Mouse (Mus musculus) CH12.LX (cell line): Measurements from ENCODE around the gene Phykpl. TPM values are rescaled to one million over a fixed set of nuclear protein-coding genes. Genes with fewer than 3 reads are reported as not detected.

ENCODE experiments used
- DNase-seq: peaks from one replicate; pipeline ENCODE4 v3.0.0-alpha.2; 2013; ENCODE audit errors: extremely low read depth
- H3K27ac ChIP-seq: 2 replicates; pipeline ENCODE4 v1.5.1; 2012; ENCODE audit warnings: low read depth, mild to moderate bottlenecking, control low read depth, moderate library complexity; ENCODE audit not compliant: insufficient read depth
- H3K27me3 ChIP-seq: replicated peaks from 2 replicates; pipeline ENCODE3; 2012; ENCODE audit warnings: inconsistent platforms
- H3K36me3 ChIP-seq, 2 experiments: replicated peaks in 1 of 2; 2 replicates each; pipeline versions ENCODE3 to v1.6.1; 2012; ENCODE audit warnings: inconsistent platforms in 1 of 2, low read length in 1 of 2, mild to moderate bottlenecking in 1 of 2, mixed read lengths in 1 of 2, moderate library complexity in 1 of 2; ENCODE audit not compliant: control insufficient read depth in 1 of 2, insufficient read depth in 1 of 2
- H3K4me1 ChIP-seq, 2 experiments: 2 replicates each; pipeline ENCODE4 v1.6.1; 2012; ENCODE audit warnings: inconsistent platforms in 1 of 2, moderate library complexity in 1 of 2; ENCODE audit not compliant: insufficient read depth in 2 of 2, control insufficient read depth in 1 of 2
- H3K4me2 ChIP-seq: 2 replicates; pipeline ENCODE4 v1.6.1; 2012; ENCODE audit warnings: low read depth, mild to moderate bottlenecking, control low read depth; ENCODE audit not compliant: poor library complexity, insufficient read depth, severe bottlenecking
- H3K4me3 ChIP-seq, 3 experiments: fragments of 150-350 bp in 1 of 3; sonication (generic) in 1 of 3; replicated peaks in 1 of 3; 2 replicates each; pipeline versions ENCODE3 to v1.5.1; 2011 to 2012; ENCODE audit warnings: low read depth in 2 of 3, low read length in 2 of 3, mild to moderate bottlenecking in 2 of 3, moderate library complexity in 2 of 3, control low read depth in 1 of 3, improper control_type of control experiment in 1 of 3, inconsistent platforms in 1 of 3, mixed read lengths in 1 of 3; ENCODE audit not compliant: poor library complexity in 1 of 3
- H3K79me2 ChIP-seq: replicated peaks from 2 replicates; pipeline ENCODE4 v1.6.1; 2012; ENCODE audit warnings: mild to moderate bottlenecking, moderate library complexity; ENCODE audit not compliant: control insufficient read depth, poor library complexity, insufficient read depth, severe bottlenecking; ENCODE audit errors: extremely low read depth
- H3K9ac ChIP-seq: 2 replicates; pipeline ENCODE4 v1.6.1; 2012; ENCODE audit warnings: low read depth, mild to moderate bottlenecking, control low read depth, moderate library complexity; ENCODE audit not compliant: insufficient read depth
- H3K9me3 ChIP-seq: replicated peaks from 2 replicates; pipeline ENCODE3; 2012; ENCODE audit warnings: low read length, inconsistent platforms, mixed read lengths
- BHLHE40 ChIP-seq: IDR thresholded peaks from 2 replicates; pipeline ENCODE4 v1.6.1; 2011; ENCODE audit warnings: mild to moderate bottlenecking, low read depth, low read length, improper control_type of control experiment
- CHD1 ChIP-seq: IDR thresholded peaks from 2 replicates; pipeline ENCODE4 v1.6.1; 2012; ENCODE audit warnings: low read depth, low read length, improper control_type of control experiment, inconsistent platforms
- CHD2 ChIP-seq: IDR thresholded peaks from 2 replicates; pipeline ENCODE4 v1.6.1; 2011; ENCODE audit warnings: low read length, improper control_type of control experiment
- CTCF ChIP-seq, 2 experiments: IDR thresholded peaks in 1 of 2; conservative IDR thresholded peaks in 1 of 2; 2 replicates each; pipeline ENCODE4 v1.5.1; 2011 to 2012; ENCODE audit warnings: low read depth in 2 of 2, low read length in 2 of 2, improper control_type of control experiment in 1 of 2, inconsistent platforms in 1 of 2, mild to moderate bottlenecking in 1 of 2, moderate library complexity in 1 of 2
- E2F4 ChIP-seq: IDR thresholded peaks from 2 replicates; pipeline ENCODE4 v1.6.1; 2011; ENCODE audit warnings: low read depth, low read length, improper control_type of control experiment; ENCODE audit not compliant: insufficient replicate concordance
- ELF1 ChIP-seq: IDR thresholded peaks from 2 replicates; pipeline ENCODE4 v1.6.1; 2014; ENCODE audit warnings: low read depth, mild to moderate bottlenecking, inconsistent platforms, low read length, improper control_type of control experiment
- ETS1 ChIP-seq: conservative IDR thresholded peaks from 2 replicates; pipeline ENCODE4 v1.6.1; 2012; ENCODE audit warnings: low read depth, mild to moderate bottlenecking, inconsistent platforms, low read length, improper control_type of control experiment, moderate library complexity
- GABPA ChIP-seq: IDR thresholded peaks from 2 replicates; pipeline ENCODE4 v1.6.1; 2012; ENCODE audit warnings: low read depth, low read length, improper control_type of control experiment, inconsistent platforms; ENCODE audit not compliant: insufficient replicate concordance
- HCFC1 ChIP-seq: IDR thresholded peaks from 2 replicates; pipeline ENCODE4 v1.6.1; 2012; ENCODE audit warnings: low read depth, mild to moderate bottlenecking, inconsistent platforms, low read length, improper control_type of control experiment
- IRF4 ChIP-seq: IDR thresholded peaks from 2 replicates; pipeline ENCODE4 v1.6.1; 2014; ENCODE audit warnings: low read depth, mild to moderate bottlenecking, inconsistent platforms, low read length, improper control_type of control experiment
- JUND ChIP-seq: conservative IDR thresholded peaks from 2 replicates; pipeline ENCODE4 v1.6.1; 2011; ENCODE audit warnings: low read depth, low read length, improper control_type of control experiment
- MAX ChIP-seq: IDR thresholded peaks from 2 replicates; pipeline ENCODE4 v1.6.1; 2011; ENCODE audit warnings: low read length, improper control_type of control experiment
- MAZ ChIP-seq: IDR thresholded peaks from 2 replicates; pipeline ENCODE4 v1.6.1; 2012; ENCODE audit warnings: low read depth, mild to moderate bottlenecking, inconsistent platforms, low read length, improper control_type of control experiment, moderate library complexity
- MEF2A ChIP-seq: IDR thresholded peaks from 2 replicates; pipeline ENCODE4 v1.6.1; 2014; ENCODE audit warnings: low read depth, mild to moderate bottlenecking, inconsistent platforms, low read length, improper control_type of control experiment, borderline replicate concordance
- MXI1 ChIP-seq: IDR thresholded peaks from 2 replicates; pipeline ENCODE4 v1.6.1; 2011; ENCODE audit warnings: mild to moderate bottlenecking, low read depth, low read length, improper control_type of control experiment
- MYC ChIP-seq: IDR thresholded peaks from 2 replicates; pipeline ENCODE4 v1.6.1; 2011; ENCODE audit warnings: low read depth, mild to moderate bottlenecking, improper control_type of control experiment, low read length
- NELFE ChIP-seq: IDR thresholded peaks from 2 replicates; pipeline ENCODE4 v1.6.1; 2011; ENCODE audit warnings: low read depth, low read length, improper control_type of control experiment
- POLR2A ChIP-seq: IDR thresholded peaks from 2 replicates; pipeline ENCODE4 v1.6.1; 2011; ENCODE audit warnings: low read depth, mild to moderate bottlenecking, improper control_type of control experiment, low read length
- POLR2AphosphoS2 ChIP-seq: IDR thresholded peaks from 2 replicates; pipeline ENCODE4 v1.6.1; 2011; ENCODE audit warnings: low read depth, low read length, improper control_type of control experiment
- SIN3A ChIP-seq: IDR thresholded peaks from 2 replicates; pipeline ENCODE4 v1.6.1; 2012; ENCODE audit warnings: low read length, improper control_type of control experiment, inconsistent platforms
- SMC3 ChIP-seq: IDR thresholded peaks from 2 replicates; pipeline ENCODE4 v1.6.1; 2011; ENCODE audit warnings: low read depth, low read length, improper control_type of control experiment
- TBP ChIP-seq: conservative IDR thresholded peaks from 2 replicates; pipeline ENCODE4 v1.6.1; 2011; ENCODE audit warnings: low read depth, low read length, improper control_type of control experiment
- TCF12 ChIP-seq: IDR thresholded peaks from 2 replicates; pipeline ENCODE4 v1.6.1; 2014; ENCODE audit warnings: low read depth, mild to moderate bottlenecking, inconsistent platforms, low read length, improper control_type of control experiment
- UBTF ChIP-seq: IDR thresholded peaks from 2 replicates; pipeline ENCODE4 v1.6.1; 2012; ENCODE audit warnings: low read depth, mild to moderate bottlenecking, inconsistent platforms, low read length, improper control_type of control experiment, moderate library complexity
- USF1 ChIP-seq: IDR thresholded peaks from 2 replicates; pipeline ENCODE4 v1.6.1; 2014; ENCODE audit warnings: low read depth, mild to moderate bottlenecking, inconsistent platforms, low read length, improper control_type of control experiment
- USF2 ChIP-seq: conservative IDR thresholded peaks from 2 replicates; pipeline ENCODE4 v1.6.1; 2011; ENCODE audit warnings: low read depth, low read length, improper control_type of control experiment
- ZC3H11A ChIP-seq: IDR thresholded peaks from 2 replicates; pipeline ENCODE4 v1.6.1; 2012; ENCODE audit warnings: low read depth, mild to moderate bottlenecking, inconsistent platforms, low read length, improper control_type of control experiment
- ZKSCAN1 ChIP-seq: IDR thresholded peaks from 2 replicates; pipeline ENCODE4 v1.6.1; 2012; ENCODE audit warnings: low read depth, inconsistent platforms, low read length, improper control_type of control experiment, borderline replicate concordance
- ZMIZ1 ChIP-seq: IDR thresholded peaks from 2 replicates; pipeline ENCODE4 v1.6.1; 2012; ENCODE audit warnings: low read depth, mild to moderate bottlenecking, inconsistent platforms, low read length, improper control_type of control experiment
- ZNF384 ChIP-seq: IDR thresholded peaks from 2 replicates; pipeline ENCODE4 v1.6.1; 2012; ENCODE audit warnings: low read depth, low read length, improper control_type of control experiment, inconsistent platforms
- dilution Hi-C: fragments of 300-500 bp; cut with MboI; formaldehyde crosslinking; loops from 2 replicates; pipeline ENCODE4 v1.14.3; 2020; ENCODE audit warnings: low sequenced_read_pairs; ENCODE audit not compliant: extremely low pct_unique_long_range_greater_than_20kb, extremely low pct_ligation_motif_present
- in situ Hi-C: fragments of 300-500 bp; cut with MboI; formaldehyde crosslinking; loops from 3 replicates; pipeline ENCODE4 v1.14.3; 2019; ENCODE audit warnings: low sequenced_read_pairs, low pct_ligation_motif_present, low pct_unique_long_range_greater_than_20kb, mixed read lengths
- polyA plus RNA-seq: library from polyadenylated mRNA; unstranded; fragments of >175 nt; gene quantifications from 2 replicates; pipeline ENCODE4 v1.2.1, GENCODE M21; 2012; ENCODE audit warnings: low read depth; ENCODE audit not compliant: insufficient read length
- total RNA-seq, 2 experiments: library from RNA; depleted of rRNA; stranded (reverse); fragments of 300-350 nt in 1 of 2; fragments of >200 nt in 1 of 2; gene quantifications; 2 replicates each; pipeline ENCODE4 v1.2.3; 2012 to 2014

Gene Phykpl
- total and polyA plus RNA-seq, 3 experiments = 25.2 to 44.0 (median 30.9) TPM

DNA sequence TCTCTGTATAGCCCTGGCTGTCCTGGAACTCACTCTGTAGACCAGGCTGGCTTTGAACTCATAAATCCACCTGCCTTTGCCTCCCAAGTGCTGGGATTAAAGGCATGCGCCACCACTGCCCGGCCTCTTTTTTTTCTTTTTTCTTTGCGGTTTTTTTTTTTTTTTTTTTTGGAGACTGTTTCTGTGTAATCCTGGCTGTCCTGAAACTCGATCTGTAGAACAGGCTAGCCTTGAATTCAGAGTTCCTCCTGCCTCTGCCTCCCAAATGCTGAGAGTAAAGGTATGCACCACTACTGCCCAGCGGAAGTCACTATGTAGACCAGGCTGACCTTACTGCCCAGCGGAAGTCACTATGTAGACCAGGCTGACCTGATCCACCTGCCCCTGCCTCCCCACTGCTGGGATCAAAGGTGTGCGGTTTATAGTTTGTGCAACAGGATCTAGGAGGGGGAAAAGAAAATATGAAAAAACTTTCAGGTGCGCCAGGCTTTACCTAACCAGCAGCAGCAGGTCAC lies 34.4 kb downstream of the Phykpl start:
- H3K4me1 ChIP-seq = peaks cover 16 to 54% of the 10 kb centered on the region in 2 experiments
- no peaks in the 10 kb centered on the region for H3K9me3 ChIP-seq
- peaks cover 28 to 30% of the 10 kb centered on the region in 2 experiments for H3K36me3 ChIP-seq
- no peak for DNase-seq
- TF ChIP-seq ZNF384 (peak; percentile 76), POLR2A (no peak), USF2 (no peak), UBTF (no peak), ZKSCAN1 (no peak), SIN3A (no peak)
- peaks cover 28% of the 10 kb centered on the region for H3K79me2 ChIP-seq
- peak overlapping the region; percentile 24 for H3K9ac ChIP-seq
- peak overlapping the region; percentile 26 for H3K27ac ChIP-seq
- in situ Hi-C loops = loop anchor here (10.0 kb wide), 1 partner anchor 66 kb away; the partner anchor contains the start of gene 0610009B22Rik
- peak overlapping the region; percentile 0; the same call in 1 of the 2 replicates for H3K4me2 ChIP-seq
- dilution Hi-C loops = no loop called here
- H3K27me3 ChIP-seq = no peaks in the 10 kb centered on the region
- H3K4me3 ChIP-seq = peak overlapping the region; percentile 54 to 93 (median 64)

DNA sequence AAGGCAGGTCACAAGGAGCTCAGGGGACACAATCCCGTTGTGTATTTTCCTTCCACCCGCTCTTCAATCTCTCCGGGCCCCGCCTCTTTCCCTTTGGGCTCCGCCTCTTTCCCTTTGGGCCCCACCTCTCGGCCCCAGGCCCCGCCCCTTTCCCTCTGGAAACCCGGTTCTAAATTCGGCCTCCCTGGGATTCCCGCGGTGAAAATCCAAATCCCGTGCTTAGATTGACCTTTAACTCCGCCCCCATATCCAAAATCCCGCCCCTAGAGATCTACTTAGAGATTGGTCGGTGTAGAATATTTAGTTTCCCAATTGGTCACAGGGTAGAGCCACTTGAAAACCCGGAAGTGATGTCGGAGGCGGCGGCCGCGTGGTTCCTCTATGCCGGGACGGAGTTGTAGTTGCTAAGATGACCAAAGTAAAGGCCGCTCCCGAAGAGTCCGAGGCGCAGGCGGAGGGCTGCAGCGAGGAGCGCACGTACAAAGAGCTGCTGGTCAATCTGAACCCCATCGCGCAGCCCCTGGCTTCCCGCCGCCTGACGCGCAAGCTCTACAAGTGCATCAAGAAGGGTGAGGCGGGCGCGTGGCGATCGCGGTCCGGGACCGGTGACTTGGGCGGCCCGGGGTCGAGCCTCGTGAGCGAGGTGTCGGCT lies 35.0 kb downstream of the Phykpl start, which contains the start of gene Nhp2:
TSS of gene Nhp2 (plus strand) at position 327 of the 652 bp plus-strand sequence.
- Histone ChIP-seq H3K27me3 (no peaks in the 10 kb centered on the region), H3K4me1 (peaks cover 15 to 56% of the 10 kb centered on the region in 2 experiments), H3K4me2 (peak within 1 kb of the TSS; percentile 84), H3K27ac (peak within 1 kb of the TSS; percentile 63), H3K9ac (peak within 1 kb of the TSS; percentile 87), H3K36me3 (peaks cover 34 to 36% of the 10 kb centered on the region in 2 experiments), H3K79me2 (peaks cover 28% of the 10 kb centered on the region), H3K4me3 (peak within 1 kb of the TSS; percentile 64 to 93 (median 68)), H3K9me3 (no peaks in the 10 kb centered on the region)
- dilution Hi-C loops (no loop called here), in situ Hi-C loops (loop anchor here (10.0 kb wide), 1 partner anchor 65 kb away; the partner anchor contains the start of gene 0610009B22Rik)
- DNase-seq = peak; percentile 100
- TF ChIP-seq MEF2A (peak; percentile 95), CTCF (conservative IDR thresholded peaks at IDR 0.05 in 1 of 2, IDR thresholded peaks at IDR 0.05 in 1 of 2; ENCODE audit: low read depth in 2 of 2, low read length in 2 of 2) (no peak), POLR2AphosphoS2 (peak; percentile 77; the same call in 1 of the 2 replicates), USF2 (no peak; the same call in 1 of the 2 replicates), USF1 (peak; percentile 33), SMC3 (no peak), TCF12 (peak; percentile 47; the same call in 1 of the 2 replicates), HCFC1 (peak; percentile 74), SIN3A (peak; percentile 99), BHLHE40 (peak; percentile 94), ELF1 (peak; percentile 98), ZMIZ1 (peak; percentile 75; the same call in 1 of the 2 replicates), JUND (peak; percentile 31; the same call in 1 of the 2 replicates), ETS1 (peak; percentile 84), CHD1 (no peak), IRF4 (peak; percentile 82), ZC3H11A (no peak), ZNF384 (no peak), ZKSCAN1 (no peak), MXI1 (peak; percentile 100), NELFE (peak; percentile 76), GABPA (no peak), CHD2 (peak; percentile 96), POLR2A (peak; percentile 90), TBP (peak; percentile 74), MYC (peak; percentile 99), MAZ (0 out of 2 replicates have a peak, but pooled peaks have one; percentile 52), MAX (peak; percentile 97), E2F4 (peak; percentile 94; the same call in 1 of the 2 replicates)
